Mouse (Mus musculus): ENCODE measurements around the gene Cyth1. TPM values are rescaled to one million over a fixed set of nuclear protein-coding genes. Genes with fewer than 3 reads are reported as not detected.

The Cyth1 gene
- polyA plus RNA-seq, 1 experiment from 2014 or later = 14.4 TPM

DNA sequence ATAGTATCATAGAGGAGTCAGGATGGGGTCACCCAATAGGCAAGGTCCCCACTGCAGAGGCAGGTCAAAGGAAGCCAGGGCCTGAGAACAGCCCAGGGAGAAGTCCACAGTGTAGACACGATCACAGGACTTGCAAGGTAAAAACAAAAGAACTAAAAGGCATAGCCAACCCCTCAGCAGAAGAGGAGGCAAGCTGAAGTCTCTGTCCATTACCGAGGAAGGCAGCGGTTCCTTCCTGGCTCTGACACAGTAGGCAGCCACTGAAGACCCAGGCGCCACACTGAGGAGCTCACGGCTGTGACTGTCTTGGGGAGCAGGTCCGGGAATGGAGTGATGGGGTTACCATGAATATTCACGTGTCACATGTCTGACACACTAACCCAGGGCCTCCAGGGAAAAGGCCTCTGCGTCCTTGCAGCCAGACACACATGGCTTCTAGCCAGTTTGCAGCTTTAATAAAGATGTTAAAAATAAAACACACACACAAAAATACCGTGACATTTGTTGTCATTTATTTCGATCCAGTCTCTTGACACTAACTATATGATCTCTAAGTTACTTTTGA lies 51.5 kb downstream of the Cyth1 start:
- WGBS = 52% methylated on average over 10 of the region's 10 CpGs
- Histone ChIP-seq H3K9ac (ENCODE audit: low read length) (no peak overlapping the region), H3K4me1 (replicated peaks; ENCODE audit: control insufficient read depth, insufficient read depth, low read length) (peaks cover 65% of the 10 kb centered on the region), H3K27ac (ENCODE audit: low read length) (no peak overlapping the region), H3K9me3 (ENCODE audit: control insufficient read depth, low read length) (no peaks in the 10 kb centered on the region), H3K27me3 (ENCODE audit: control insufficient read depth, insufficient read depth, low read depth, low read length) (no peaks in the 10 kb centered on the region), H3K36me3 (ENCODE audit: control insufficient read depth, insufficient read depth, low read length) (no peaks in the 10 kb centered on the region), H3K4me2 (ENCODE audit: low read depth, low read length) (no peak overlapping the region), H3K4me3 (ENCODE audit: low read length) (no peak overlapping the region)
- ATAC-seq (ENCODE audit: low read depth) = no peak

DNA sequence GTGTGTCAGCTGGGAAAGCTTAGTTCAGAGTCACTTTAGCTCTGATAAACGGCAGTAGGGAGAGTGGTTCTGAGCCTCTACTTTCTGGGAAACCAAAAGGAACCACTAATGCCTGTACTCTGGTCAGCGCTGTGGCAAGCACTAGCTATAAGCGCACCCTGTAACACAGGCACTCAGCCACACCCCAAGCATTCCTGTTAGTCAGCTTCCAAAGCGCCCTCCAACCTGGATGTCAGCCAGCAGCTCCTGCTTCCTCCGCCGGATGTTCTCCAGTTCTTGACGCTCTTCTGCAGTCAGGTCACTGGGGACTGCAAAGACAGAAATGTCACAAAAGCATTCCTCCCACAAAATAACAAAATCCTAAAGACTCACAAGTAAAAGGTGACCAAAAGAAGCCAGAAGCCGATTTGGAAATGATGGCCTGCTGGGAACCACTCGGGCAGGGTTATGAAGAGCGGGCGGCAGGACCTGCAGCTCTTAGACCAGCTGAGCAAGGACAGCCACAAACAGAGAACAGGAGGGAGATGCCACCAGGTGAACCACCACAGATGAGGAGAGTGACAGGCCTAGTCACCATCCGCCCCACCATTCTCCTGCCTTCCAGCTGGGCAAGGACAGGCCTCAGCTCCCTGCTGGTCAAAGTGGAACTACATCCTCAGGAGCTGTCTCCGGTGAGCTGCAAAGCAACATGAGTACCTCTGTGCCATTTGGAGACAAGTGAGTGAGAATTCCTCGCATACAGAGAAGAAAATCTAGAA lies 54.8 kb downstream of the Cyth1 start:
- no peak overlapping the region for H3K9ac ChIP-seq (ENCODE audit: low read length)
- 31% methylated on average over 14 of the region's 14 CpGs for WGBS
- ATAC-seq (ENCODE audit: low read depth) = peak; percentile 86

DNA sequence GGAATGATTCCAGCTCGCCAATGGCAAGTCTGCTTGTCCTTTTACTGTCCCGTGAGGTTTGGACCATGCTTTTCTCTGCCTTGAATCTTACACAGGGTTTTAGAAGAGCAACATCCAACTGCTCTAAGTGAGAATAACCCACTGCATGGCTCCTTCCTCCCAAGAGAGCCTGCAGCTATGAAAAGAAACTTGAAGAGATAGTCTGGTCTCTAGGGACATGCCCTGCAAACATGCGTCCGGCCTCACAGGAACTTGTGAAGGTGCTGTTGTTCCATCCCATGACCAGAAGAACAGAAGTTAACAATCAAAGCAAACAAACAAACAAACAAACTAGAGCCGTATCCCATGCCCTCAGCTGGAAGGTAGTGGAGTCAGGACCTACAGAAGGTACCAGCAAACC lies 55.4 kb downstream of the Cyth1 start:
- no peak for ATAC-seq (ENCODE audit: low read depth)
- 73% methylated on average over 5 of the region's 5 CpGs for WGBS
- H3K4me2 ChIP-seq (ENCODE audit: low read depth, low read length) = peak overlapping the region; percentile 19; the same call in 1 of the 2 replicates

More for the DNA sequence above, 54.8 kb downstream of the Cyth1 start:
- no peaks in the 10 kb centered on the region for H3K27me3 ChIP-seq (ENCODE audit: control insufficient read depth, insufficient read depth, low read depth, low read length)
- H3K4me3 ChIP-seq (ENCODE audit: low read length) = no peak overlapping the region
- no peaks in the 10 kb centered on the region for H3K9me3 ChIP-seq (ENCODE audit: control insufficient read depth, low read length)
- peak overlapping the region; percentile 58 for H3K27ac ChIP-seq (ENCODE audit: low read length)
- peaks cover 2% of the 10 kb centered on the region; the same call in 1 of the 2 replicates for H3K36me3 ChIP-seq (ENCODE audit: control insufficient read depth, insufficient read depth, low read length)
- peak overlapping the region; percentile 19; the same call in 1 of the 2 replicates for H3K4me2 ChIP-seq (ENCODE audit: low read depth, low read length)
- H3K4me1 ChIP-seq (replicated peaks; ENCODE audit: control insufficient read depth, insufficient read depth, low read length) = peaks cover 39% of the 10 kb centered on the region

DNA sequence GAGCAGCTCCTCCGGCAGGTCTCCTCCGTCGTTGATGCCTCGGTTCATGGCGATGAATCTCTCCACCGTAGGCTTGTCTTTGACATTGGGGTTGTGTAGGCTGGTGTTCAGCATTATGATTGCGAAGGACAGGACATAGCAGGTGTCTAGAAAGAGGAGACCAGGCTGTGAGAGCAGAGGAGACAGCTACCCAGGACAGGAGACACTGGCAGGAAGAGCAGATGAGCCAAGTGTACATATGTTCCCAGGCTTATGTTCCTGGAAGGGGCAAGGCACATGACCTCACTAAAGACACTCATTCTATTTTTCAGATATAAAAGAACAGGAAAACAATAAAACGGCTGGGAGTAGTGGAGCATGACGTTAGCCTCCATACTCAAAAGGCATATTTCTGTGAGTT lies 65.6 kb downstream of the Cyth1 start:
- WGBS = 94% methylated on average over 9 of the region's 9 CpGs
- Histone ChIP-seq H3K4me2 (ENCODE audit: low read depth, low read length) (no peak overlapping the region), H3K9ac (ENCODE audit: low read length) (no peak overlapping the region)

More for the DNA sequence above, 55.4 kb downstream of the Cyth1 start:
- Histone ChIP-seq H3K36me3 (ENCODE audit: control insufficient read depth, insufficient read depth, low read length) (peaks cover 2% of the 10 kb centered on the region; the same call in 1 of the 2 replicates), H3K9me3 (ENCODE audit: control insufficient read depth, low read length) (no peaks in the 10 kb centered on the region), H3K27ac (ENCODE audit: low read length) (peak overlapping the region; percentile 54), H3K4me3 (ENCODE audit: low read length) (no peak overlapping the region), H3K4me1 (replicated peaks; ENCODE audit: control insufficient read depth, insufficient read depth, low read length) (peaks cover 34% of the 10 kb centered on the region), H3K27me3 (ENCODE audit: control insufficient read depth, insufficient read depth, low read depth, low read length) (no peaks in the 10 kb centered on the region), H3K9ac (ENCODE audit: low read length) (no peak overlapping the region)

DNA sequence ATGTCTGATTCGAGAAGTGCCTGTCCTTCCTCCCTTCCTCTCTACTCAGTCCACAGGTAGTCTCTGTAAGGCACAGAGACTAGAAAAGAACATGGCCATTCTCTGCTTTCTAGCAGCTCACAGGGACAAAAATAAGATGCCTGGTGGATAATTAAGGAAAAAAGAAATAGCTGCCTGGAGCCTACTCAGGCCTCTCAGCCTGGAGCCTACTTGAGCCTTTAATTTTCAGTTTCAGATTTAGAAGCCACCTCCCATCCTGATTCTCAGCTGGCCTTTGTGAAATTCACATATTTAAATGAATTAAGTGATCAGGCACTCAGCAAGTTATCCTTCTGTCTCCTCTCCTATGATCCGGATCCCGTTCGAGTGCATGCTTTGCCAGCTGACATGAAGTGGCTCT lies 66.0 kb downstream of the Cyth1 start:
- no peak overlapping the region for H3K9ac ChIP-seq (ENCODE audit: low read length)
- no peak overlapping the region for H3K27ac ChIP-seq (ENCODE audit: low read length)
- no peak overlapping the region for H3K4me3 ChIP-seq (ENCODE audit: low read length)
- no peak overlapping the region for H3K4me2 ChIP-seq (ENCODE audit: low read depth, low read length)
- H3K4me1 ChIP-seq (replicated peaks; ENCODE audit: control insufficient read depth, insufficient read depth, low read length) = peaks cover 2% of the 10 kb centered on the region; the same call in 1 of the 2 replicates
- 85% methylated on average over 4 of the region's 4 CpGs for WGBS
- H3K27me3 ChIP-seq (ENCODE audit: control insufficient read depth, insufficient read depth, low read depth, low read length) = no peaks in the 10 kb centered on the region
- no peak for ATAC-seq (ENCODE audit: low read depth)
- H3K9me3 ChIP-seq (ENCODE audit: control insufficient read depth, low read length) = no peaks in the 10 kb centered on the region
- peaks cover 21% of the 10 kb centered on the region for H3K36me3 ChIP-seq (ENCODE audit: control insufficient read depth, insufficient read depth, low read length)

More for the DNA sequence above, 65.6 kb downstream of the Cyth1 start:
- no peaks in the 10 kb centered on the region for H3K9me3 ChIP-seq (ENCODE audit: control insufficient read depth, low read length)
- H3K4me1 ChIP-seq (replicated peaks; ENCODE audit: control insufficient read depth, insufficient read depth, low read length) = peaks cover 2% of the 10 kb centered on the region; the same call in 1 of the 2 replicates
- H3K27ac ChIP-seq (ENCODE audit: low read length) = no peak overlapping the region
- no peaks in the 10 kb centered on the region for H3K27me3 ChIP-seq (ENCODE audit: control insufficient read depth, insufficient read depth, low read depth, low read length)
- H3K4me3 ChIP-seq (ENCODE audit: low read length) = no peak overlapping the region
- ATAC-seq (ENCODE audit: low read depth) = no peak
- peaks cover 21% of the 10 kb centered on the region for H3K36me3 ChIP-seq (ENCODE audit: control insufficient read depth, insufficient read depth, low read length)

DNA sequence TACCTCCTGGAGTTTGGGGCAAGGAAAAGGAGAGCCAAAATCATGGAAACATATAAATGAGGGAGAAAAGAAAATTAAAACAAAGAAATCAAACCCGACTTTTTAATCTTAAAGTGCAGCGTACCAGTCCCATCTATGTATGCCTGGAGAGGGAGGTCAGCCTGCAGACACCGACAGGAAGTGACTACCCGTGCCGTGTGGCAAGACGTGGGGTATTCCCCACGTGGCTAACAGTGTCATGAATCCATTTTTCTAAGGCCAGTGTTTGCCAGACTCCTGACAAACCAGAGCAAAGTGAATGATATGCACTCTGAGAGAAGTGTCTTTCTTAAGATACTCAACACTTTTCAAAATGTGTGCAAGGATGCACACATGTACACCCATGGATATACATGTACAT lies 68.2 kb downstream of the Cyth1 start:
- H3K9me3 ChIP-seq (ENCODE audit: control insufficient read depth, low read length) = no peaks in the 10 kb centered on the region
- no peak overlapping the region for H3K9ac ChIP-seq (ENCODE audit: low read length)
- H3K4me2 ChIP-seq (ENCODE audit: low read depth, low read length) = no peak overlapping the region
- H3K27ac ChIP-seq (ENCODE audit: low read length) = no peak overlapping the region
- H3K27me3 ChIP-seq (ENCODE audit: control insufficient read depth, insufficient read depth, low read depth, low read length) = no peaks in the 10 kb centered on the region
- H3K4me1 ChIP-seq (replicated peaks; ENCODE audit: control insufficient read depth, insufficient read depth, low read length) = no peaks in the 10 kb centered on the region
- no peak overlapping the region for H3K4me3 ChIP-seq (ENCODE audit: low read length)
- peaks cover 21% of the 10 kb centered on the region for H3K36me3 ChIP-seq (ENCODE audit: control insufficient read depth, insufficient read depth, low read length)
- ATAC-seq (ENCODE audit: low read depth) = no peak
- 72% methylated on average over 7 of the region's 7 CpGs for WGBS

DNA sequence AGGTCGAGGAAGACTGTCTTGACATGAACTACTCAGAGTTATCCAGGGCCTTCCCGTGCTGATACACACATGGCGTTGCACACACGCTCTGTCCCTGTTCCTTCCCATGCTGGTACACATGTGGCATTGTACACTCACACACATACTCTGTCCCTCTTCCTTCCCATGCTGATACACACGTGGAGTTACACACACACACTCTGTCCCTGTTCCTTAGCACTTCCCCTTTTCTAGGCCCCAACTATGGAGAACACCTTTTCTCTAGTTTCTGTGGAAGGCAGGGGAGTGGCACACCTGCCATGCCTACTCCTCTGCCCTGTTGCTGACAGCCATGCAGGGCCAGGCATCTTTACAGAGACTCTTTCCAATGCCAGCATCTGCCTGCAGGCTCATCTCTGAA lies 70.2 kb downstream of the Cyth1 start:
- H3K4me3 ChIP-seq (ENCODE audit: low read length) = no peak overlapping the region
- H3K27me3 ChIP-seq (ENCODE audit: control insufficient read depth, insufficient read depth, low read depth, low read length) = no peaks in the 10 kb centered on the region
- no peak overlapping the region for H3K27ac ChIP-seq (ENCODE audit: low read length)
- WGBS = 81% methylated on average over 5 of the region's 5 CpGs
- H3K9ac ChIP-seq (ENCODE audit: low read length) = no peak overlapping the region
- no peaks in the 10 kb centered on the region for H3K4me1 ChIP-seq (replicated peaks; ENCODE audit: control insufficient read depth, insufficient read depth, low read length)
- H3K9me3 ChIP-seq (ENCODE audit: control insufficient read depth, low read length) = no peaks in the 10 kb centered on the region
- no peak for ATAC-seq (ENCODE audit: low read depth)
- peaks cover 23% of the 10 kb centered on the region for H3K36me3 ChIP-seq (ENCODE audit: control insufficient read depth, insufficient read depth, low read length)
- H3K4me2 ChIP-seq (ENCODE audit: low read depth, low read length) = no peak overlapping the region

DNA sequence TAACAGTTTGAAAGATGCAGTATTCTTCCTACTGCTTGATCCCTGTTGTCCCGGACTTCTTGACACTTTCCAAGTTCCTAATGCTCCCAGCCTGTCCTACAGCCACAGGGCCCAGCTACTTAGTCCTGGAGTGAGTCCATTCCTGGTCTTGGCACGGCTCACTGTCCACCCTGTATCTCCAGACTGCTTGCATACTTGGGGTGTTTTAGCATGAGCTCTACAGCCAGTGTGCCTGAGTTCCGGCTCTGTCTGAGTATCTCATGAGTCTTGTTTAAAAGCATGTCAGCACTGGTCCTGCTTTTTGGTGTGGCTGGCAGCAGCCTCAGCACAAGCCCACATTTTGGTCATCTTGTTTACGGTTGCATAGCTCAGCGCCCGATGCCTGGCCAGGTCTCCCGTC lies 73.6 kb downstream of the Cyth1 start:
- H3K4me2 ChIP-seq (ENCODE audit: low read depth, low read length) = no peak overlapping the region
- 63% methylated on average over 7 of the region's 7 CpGs for WGBS
- H3K4me1 ChIP-seq (replicated peaks; ENCODE audit: control insufficient read depth, insufficient read depth, low read length) = no peaks in the 10 kb centered on the region
- H3K27ac ChIP-seq (ENCODE audit: low read length) = no peak overlapping the region
- H3K4me3 ChIP-seq (ENCODE audit: low read length) = no peak overlapping the region
- H3K27me3 ChIP-seq (ENCODE audit: control insufficient read depth, insufficient read depth, low read depth, low read length) = no peaks in the 10 kb centered on the region
- no peaks in the 10 kb centered on the region for H3K9me3 ChIP-seq (ENCODE audit: control insufficient read depth, low read length)
- H3K9ac ChIP-seq (ENCODE audit: low read length) = no peak overlapping the region
- ATAC-seq (ENCODE audit: low read depth) = peak; percentile 69
- H3K36me3 ChIP-seq (ENCODE audit: control insufficient read depth, insufficient read depth, low read length) = 0 out of 2 replicates have a peak, but pooled peaks cover 6% of the 10 kb centered on the region

DNA sequence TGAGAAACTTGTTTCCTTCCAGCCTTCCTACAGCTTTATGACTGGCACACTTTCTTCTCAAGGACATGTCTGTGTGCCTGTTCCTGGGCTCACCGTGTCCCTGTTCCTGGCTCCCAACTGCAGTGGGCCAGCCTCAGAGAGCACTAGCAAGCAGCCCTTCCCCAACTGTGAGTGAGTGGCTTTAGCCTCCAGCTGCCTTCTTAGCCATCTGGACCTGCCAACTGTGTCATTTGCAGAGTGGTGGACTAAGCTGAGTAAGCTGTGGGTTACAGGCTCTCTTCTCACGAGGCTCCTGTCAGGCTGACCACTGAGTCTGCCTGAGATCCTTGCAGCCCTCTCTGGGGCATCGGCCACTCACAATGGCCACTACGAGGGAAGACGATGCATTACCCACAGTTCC lies 75.6 kb downstream of the Cyth1 start:
- H3K4me1 ChIP-seq (replicated peaks; ENCODE audit: control insufficient read depth, insufficient read depth, low read length) = no peaks in the 10 kb centered on the region

More for the DNA sequence above, 75.6 kb downstream of the Cyth1 start:
- Histone ChIP-seq H3K36me3 (ENCODE audit: control insufficient read depth, insufficient read depth, low read length) (0 out of 2 replicates have a peak, but pooled peaks cover 8% of the 10 kb centered on the region), H3K4me3 (ENCODE audit: low read length) (no peak overlapping the region), H3K9me3 (ENCODE audit: control insufficient read depth, low read length) (no peaks in the 10 kb centered on the region), H3K9ac (ENCODE audit: low read length) (no peak overlapping the region), H3K4me2 (ENCODE audit: low read depth, low read length) (no peak overlapping the region), H3K27ac (ENCODE audit: low read length) (no peak overlapping the region), H3K27me3 (ENCODE audit: control insufficient read depth, insufficient read depth, low read depth, low read length) (no peaks in the 10 kb centered on the region)
- 75% methylated on average over 5 of the region's 5 CpGs for WGBS
- no peak for ATAC-seq (ENCODE audit: low read depth)
